Mouse (Mus musculus): ENCODE results near the gene Dbh.

Gene Dbh

DNA sequence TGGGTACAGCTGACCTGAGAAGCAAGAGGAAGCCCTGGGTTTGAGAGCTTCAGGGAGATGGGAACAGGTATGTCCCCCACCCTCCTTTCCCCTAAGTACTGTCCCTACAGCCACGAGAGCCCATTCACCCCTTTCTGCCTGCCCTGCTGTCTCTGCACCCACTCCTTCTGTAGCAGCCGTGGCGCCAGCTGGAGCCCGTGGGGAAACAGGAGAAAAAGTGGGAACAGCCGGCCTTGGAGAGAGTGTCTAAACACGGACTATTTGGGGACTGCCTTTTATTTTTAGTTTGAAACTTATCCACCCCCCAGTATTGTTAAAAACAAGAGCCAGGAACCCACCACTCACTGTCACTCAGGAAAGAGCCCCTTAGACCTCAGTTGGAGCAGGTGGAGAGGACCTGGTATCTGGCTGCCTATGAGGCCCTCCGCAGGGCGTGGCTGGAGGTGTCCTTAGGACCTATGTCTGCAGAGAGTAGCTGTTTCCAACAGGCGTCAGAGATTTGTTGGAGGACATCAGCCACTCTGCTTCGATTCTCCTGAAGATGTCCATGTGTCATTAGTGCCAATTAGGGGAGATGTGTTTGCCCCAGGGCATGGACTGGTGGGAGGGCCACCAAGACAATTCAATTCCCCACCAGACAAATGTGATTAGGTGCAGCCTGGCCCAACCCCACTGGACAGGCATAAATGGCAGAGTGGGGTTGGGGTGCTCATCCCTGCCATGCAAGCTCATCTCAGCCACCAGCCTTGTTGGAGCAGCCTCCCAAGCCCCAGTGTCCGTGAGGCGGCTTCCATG, at the start of gene Dbh:
Gene Dbh (plus strand): TSS at position 438 of the 795 bp plus-strand sequence.
- no peak for DNase-seq (ENCODE audit: low spot score in 2 of 2)

DNA sequence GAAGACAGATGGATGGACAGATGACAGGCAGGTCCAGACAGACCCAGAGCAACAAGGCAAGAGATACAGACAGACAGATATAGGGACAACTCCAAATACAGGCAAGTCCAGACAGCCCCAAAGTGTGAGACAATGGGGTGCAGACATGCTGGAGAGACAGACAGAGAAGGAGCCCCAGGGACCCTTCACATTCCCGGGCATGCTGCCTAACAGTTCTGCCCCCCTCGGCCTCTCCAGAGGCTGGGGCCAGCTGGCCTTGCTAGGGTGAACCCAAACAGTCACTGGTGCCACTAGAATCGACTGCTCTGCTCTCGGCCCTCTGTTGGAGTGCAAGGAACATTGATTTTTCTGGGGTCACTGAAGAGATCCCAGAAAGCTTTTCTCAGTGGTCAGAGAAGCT, 46.6 kb upstream of the Dbh start:
- DNase-seq (ENCODE audit: low spot score in 2 of 2): no peak

DNA sequence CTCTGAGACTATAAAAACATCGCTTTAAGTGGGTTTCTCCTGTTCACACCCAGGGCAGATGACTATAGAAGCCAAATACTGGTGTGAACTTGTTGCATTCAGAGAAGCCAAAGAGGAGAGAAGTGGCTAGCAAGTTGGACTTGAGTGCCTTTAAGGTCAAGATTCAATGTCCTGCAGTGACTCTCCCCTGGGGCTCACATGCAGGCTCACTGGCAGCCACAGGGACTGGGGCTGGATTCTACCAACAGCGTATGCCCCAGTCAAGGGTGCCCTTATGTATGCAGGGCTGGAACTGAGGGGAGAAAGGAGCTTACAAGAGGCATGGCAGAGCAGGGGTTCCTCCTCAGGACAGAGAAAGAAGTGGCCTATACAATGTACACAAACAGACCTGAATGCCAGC, 45.3 kb upstream of the Dbh start:
- no peak for DNase-seq (ENCODE audit: low spot score in 2 of 2)

- DNase-seq (ENCODE audit: low spot score in 2 of 2): no peak
These were observed 44.8 kb upstream of the Dbh start for GRCm38 (mm10) chr2:27120241-27120641.

DNA sequence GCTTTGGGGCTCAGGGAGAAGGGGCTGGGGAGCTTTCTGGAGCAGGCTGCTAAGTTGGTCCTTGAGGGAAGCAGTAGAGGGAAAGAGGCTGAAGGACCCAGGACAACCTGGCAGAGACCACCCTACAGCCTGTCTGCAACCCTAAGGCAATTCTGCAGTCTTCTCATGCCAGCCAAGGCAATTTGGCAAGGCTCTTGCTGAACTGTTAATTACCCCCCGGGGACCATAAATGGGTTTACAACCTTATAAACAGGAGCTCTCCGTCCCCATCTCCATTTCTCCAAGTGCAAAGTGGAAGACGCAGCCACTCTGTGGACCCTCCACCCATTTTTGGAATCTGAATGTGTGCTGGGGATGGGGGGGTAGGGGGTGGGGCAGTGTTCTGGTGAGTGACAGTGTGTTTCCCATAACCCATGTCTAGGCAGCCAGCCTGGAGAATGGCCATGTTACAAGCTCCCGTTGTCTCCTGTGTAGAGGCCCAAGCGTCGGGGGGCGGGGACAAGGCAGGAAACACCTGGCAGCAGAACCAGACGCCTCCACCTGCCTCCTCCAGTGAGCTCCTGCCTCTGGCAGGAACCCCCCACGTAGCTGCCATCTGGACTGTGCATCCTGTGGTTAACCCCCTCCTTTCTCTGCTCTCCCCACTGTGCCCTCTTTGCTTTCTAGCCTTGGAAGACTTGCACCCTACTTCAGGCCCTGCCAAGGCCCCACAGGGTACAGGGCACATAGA, 43.2 kb upstream of the Dbh start:
- peak; percentile 62 to 76 for DNase-seq (ENCODE audit: low spot score in 2 of 2)

DNA sequence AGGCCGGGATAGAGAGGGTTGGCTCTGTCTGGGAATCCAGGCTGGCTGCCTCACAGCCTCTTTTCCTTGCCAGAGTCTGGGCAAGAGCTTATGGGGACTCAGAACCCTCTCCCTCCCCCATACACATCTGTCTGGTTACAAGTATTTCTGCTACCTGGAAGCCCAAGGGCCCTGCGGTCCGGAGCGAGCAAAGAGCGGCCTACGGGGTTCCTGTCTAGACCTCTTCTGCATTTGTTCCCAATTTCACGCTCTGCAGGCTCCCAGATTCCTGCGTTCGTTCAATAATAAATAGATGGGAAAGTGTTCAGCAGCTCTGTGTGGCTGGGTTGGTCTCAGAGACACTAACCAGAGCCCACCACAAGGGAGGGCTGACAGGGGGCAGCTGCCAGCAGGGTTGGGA, 42.5 kb upstream of the Dbh start:
- no peak for DNase-seq (ENCODE audit: low spot score in 2 of 2)

GRCm38 (mm10) chr2:27123121-27123520, 41.9 kb upstream of the Dbh start:
- no peak for DNase-seq (ENCODE audit: low spot score in 2 of 2)

DNA sequence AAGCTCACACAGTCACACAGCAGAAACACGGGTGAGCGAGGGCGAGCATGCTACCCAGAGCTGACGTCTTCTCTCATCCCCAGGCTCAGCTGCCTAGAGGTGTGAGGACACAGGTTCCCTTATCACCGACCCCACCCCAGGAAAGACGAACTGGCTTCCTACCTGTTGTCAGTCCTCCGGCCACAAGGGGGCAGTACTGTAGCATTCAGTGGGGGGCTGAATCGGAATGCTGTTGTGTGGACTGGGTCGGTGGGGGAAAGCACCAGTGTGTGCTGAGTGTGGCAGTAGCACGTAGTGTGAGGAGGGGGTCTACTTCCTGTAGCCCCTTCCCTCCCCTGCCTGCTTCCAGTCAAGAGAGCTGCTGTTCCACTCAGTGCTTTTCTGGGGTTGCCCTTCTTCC, 39.1 kb upstream of the Dbh start:
- peak; percentile 51 to 83 for DNase-seq (ENCODE audit: low spot score in 2 of 2)

DNA sequence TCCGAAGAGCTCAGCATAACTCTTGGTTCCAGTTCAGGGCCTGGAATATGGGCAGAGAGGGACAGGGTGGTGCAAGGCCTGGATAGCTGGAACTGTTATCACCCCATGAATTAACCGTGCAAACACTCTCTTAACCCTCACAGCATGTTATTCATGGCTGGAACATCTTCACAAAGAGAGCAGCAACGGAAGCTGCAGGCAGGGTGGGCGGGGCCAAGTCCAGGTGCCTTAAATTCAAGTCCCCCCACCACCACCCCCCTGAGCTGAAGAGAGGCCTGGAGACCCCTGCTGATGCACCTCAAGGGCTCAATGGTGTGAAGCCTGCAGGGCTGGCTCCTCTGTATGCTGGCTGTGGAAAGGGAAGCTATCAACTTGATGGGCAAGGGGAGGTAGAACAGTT, 38.5 kb upstream of the Dbh start:
- DNase-seq (ENCODE audit: low spot score in 2 of 2): no peak

- no peak for DNase-seq (ENCODE audit: low spot score in 2 of 2)
These were observed 36.0 kb upstream of the Dbh start for GRCm38 (mm10) chr2:27128990-27129389.

GRCm38 (mm10) chr2:27135935-27136334, 29.1 kb upstream of the Dbh start:
- DNase-seq (ENCODE audit: low spot score in 2 of 2): no peak

DNA sequence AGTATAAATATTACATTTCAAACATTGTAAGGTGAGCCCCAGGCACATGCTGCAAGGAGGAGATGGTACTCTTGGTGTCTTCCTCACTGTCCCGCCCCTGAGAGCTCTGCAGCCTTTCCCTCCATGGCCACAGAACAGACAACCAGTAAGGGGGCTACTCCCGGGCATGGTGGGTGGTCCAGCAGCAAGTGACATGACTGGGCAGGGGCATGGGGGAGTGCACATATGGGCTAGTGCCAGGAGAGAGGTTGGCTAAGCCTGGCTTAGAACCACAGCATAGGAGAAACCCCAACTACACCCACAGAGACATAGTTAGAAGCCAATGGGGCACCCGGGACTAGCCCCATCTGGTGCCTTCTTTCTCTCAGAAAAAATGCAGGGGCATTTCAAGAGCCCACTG, 28.7 kb upstream of the Dbh start:
- no peak for DNase-seq (ENCODE audit: low spot score in 2 of 2)

- DNase-seq (ENCODE audit: low spot score in 2 of 2): no peak
These were observed 28.2 kb upstream of the Dbh start for GRCm38 (mm10) chr2:27136789-27137188.

DNA sequence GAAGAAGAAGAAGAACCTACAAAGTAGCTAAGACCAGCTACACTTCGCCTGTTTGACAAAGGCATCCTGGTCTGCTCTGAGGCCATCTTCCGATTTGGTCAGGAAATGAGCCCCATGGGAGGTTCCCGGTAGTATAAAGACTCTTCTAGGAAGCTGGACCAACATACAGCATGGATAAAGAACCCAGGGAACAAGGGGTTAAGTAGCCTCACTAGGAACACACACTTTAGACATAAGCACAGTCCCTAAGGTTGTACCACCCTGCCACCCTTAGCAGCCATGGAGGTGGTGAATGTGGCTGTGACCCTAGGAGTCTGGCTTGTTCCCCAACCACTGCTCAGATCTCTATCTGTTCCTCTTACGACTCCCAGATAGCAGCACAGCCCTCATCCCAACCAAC, 26.7 kb upstream of the Dbh start:
- DNase-seq (ENCODE audit: low spot score in 2 of 2): no peak

GRCm38 (mm10) chr2:27141950-27142693, 22.9 kb upstream of the Dbh start, which contains the start of gene Fam163b:
Gene Fam163b (minus strand): TSS chr2:27142491.
- no peak for DNase-seq (ENCODE audit: low spot score in 2 of 2)

DNA sequence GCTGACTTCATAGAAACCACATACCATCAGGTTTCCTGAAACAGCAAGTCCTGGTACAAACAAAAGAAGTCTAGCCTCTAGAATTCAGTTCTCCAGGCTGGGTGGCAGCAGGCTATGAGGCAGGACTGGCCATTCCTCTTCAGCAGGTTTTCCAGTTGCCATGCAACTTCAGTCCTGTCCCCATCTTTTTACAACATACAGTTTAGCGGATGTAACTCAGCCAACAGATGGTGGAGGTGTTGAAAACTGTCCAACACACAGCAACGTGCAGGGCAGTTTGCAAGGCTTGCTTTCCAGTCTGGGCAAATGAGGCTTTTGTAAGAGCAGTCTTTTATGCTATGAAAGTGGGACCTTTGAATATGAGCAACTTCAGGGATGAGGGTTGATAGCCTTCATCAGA, 20.1 kb upstream of the Dbh start:
- DNase-seq (ENCODE audit: low spot score in 2 of 2): no peak

GRCm38 (mm10) chr2:27146840-27147239, 18.2 kb upstream of the Dbh start:
- no peak for DNase-seq (ENCODE audit: low spot score in 2 of 2)

DNA sequence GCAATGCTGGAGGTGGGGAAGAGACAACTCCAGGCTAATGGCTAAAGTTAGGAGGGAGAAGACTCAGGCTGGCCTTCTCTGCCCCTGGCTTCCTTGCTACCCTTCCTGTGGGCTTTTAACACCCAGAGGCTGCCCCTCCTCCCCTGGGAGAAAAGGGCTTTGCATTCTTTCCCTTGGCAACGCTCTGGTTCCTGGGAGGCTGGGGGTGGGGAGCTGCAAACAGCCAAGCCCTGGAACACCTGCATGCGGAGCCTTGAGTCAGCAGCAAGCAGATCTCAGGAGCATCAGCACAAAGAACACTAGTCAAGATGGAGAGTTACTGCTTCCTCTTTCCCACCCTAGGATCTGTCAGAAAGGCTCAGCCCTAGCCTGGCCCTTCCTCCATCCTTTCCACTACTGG, 15.6 kb upstream of the Dbh start:
- DNase-seq (ENCODE audit: low spot score in 2 of 2): no peak

DNA sequence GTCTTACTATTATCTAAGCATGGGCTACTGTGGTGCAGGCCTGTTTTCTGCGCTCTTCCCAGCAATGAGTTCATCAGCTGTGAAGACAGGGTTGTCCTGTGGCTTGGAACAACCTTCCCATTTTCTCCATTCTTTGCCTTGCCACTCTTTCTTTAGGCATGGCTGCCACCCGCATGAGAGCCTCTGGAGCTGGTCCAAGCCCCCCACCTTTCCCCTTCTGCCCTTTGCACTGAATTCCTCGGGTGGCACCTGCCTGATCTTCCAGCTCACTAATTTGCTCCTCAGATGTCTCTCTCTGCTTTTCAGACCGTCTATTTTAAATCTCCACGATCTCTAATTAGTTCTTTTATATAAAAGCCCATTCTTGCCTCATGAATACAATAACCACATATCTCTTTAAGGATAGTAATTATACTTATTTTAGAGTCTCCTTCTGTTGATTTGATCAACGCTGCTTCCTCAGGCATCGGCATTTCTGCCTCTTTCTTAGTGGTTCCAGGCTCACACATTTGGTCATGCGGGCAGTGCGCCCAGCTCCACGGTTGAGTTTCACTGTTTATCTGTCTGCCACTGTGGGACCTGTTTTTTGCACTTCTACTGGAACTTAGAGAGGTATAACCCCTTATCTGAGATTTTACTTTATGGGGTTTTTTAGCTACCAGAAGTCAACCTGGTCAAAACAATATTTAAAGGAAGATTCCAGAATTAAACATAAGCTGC, 10.4 kb upstream of the Dbh start:
- no peak for DNase-seq (ENCODE audit: low spot score in 2 of 2)

GRCm38 (mm10) chr2:27156596-27156995, 8.4 kb upstream of the Dbh start:
- DNase-seq (ENCODE audit: low spot score in 2 of 2): no peak

DNA sequence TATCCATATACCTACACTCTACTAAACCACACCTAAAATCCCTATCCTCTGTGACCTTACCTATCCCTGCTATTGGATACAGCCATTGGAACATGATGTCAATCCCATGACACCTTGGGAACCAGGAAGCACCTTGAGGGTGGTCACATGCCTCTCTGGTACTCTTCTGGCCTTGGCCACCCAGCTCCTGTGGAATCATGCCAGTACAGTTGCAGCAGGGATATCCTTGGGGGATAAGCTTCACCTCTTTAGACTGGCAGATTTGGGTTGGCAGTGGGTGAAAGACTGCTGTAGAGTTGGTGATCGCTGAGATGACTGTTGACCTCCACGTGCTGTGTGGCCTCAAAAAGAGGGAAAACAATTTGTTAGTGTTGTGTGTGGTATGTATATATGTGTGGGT, 3.5 kb upstream of the Dbh start:
- DNase-seq (ENCODE audit: low spot score in 2 of 2): no peak

DNA sequence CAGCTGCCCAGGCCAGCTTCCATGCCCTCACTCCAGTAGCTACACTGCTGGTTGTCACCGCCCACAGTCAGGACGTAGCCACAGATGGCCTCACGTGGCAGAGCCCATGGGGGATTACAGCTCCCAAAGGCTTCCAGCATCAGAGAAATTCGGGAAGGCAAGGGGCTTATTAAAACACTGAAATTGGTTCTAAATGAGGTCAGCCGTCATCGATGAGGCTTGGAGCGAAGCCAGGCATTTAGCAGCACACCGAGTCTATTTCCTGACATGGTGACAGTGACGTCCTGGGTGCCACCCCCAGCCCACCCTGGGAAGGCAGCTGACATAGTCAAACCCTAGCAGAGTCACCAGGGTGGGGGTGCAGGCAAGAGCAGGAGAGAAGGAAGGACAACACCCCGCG, 2.4 kb upstream of the Dbh start:
- DNase-seq (ENCODE audit: low spot score in 2 of 2): no peak
